Mouse (Mus musculus): Measurements from ENCODE around the gene Nipsnap3b. TPM values are rescaled to one million over a fixed set of nuclear protein-coding genes. Genes with fewer than 3 reads are reported as not detected.
A peak's percentile ranks its signal among the peaks of the same experiment; 100 is the strongest.

Nipsnap3b gene
- total RNA-seq, 2 experiments from 2014 or later = 15.5 to 17.7 TPM

- no peak for DNase-seq (ENCODE audit: low spot score in 2 of 2)
- Histone ChIP-seq H3K27ac (no peak overlapping the region), H3K4me3 (no peak overlapping the region)
- TF ChIP-seq CTCF (conservative IDR thresholded peaks at IDR 0.05) = no peak
Observed at GRCm38 (mm10) chr4:53024397-53024796, 12.7 kb downstream of the Nipsnap3b start.

GRCm38 (mm10) chr4:53027811-53028210 lies 16.1 kb downstream of the Nipsnap3b start:
- Histone ChIP-seq H3K4me3 (no peak overlapping the region), H3K27ac (no peak overlapping the region)
- no peak for DNase-seq (ENCODE audit: low spot score in 2 of 2)
- TF ChIP-seq CTCF (conservative IDR thresholded peaks at IDR 0.05) = no peak

GRCm38 (mm10) chr4:53030326-53030948 lies 18.8 kb downstream of the Nipsnap3b start:
- H3K27ac ChIP-seq = no peak overlapping the region
- peak; percentile 76 for TF ChIP-seq CTCF (conservative IDR thresholded peaks at IDR 0.05)
- peak; percentile 22 to 32 for DNase-seq (ENCODE audit: low spot score in 2 of 2)
- H3K4me3 ChIP-seq = no peak overlapping the region

- Histone ChIP-seq H3K27ac (no peak overlapping the region), H3K4me3 (no peak overlapping the region)
- no peak for TF ChIP-seq CTCF (conservative IDR thresholded peaks at IDR 0.05)
- DNase-seq (ENCODE audit: low spot score in 2 of 2) = peak; percentile 35 to 55
Observed at GRCm38 (mm10) chr4:53043819-53044218, 32.1 kb downstream of the Nipsnap3b start.

GRCm38 (mm10) chr4:53045807-53046206 lies 34.1 kb downstream of the Nipsnap3b start:
- H3K27ac ChIP-seq = no peak overlapping the region
- TF ChIP-seq CTCF (conservative IDR thresholded peaks at IDR 0.05) = no peak
- H3K4me3 ChIP-seq = no peak overlapping the region
- no peak for DNase-seq (ENCODE audit: low spot score in 2 of 2)

- no peak for TF ChIP-seq CTCF (conservative IDR thresholded peaks at IDR 0.05)
- Histone ChIP-seq H3K27ac (no peak overlapping the region), H3K4me3 (no peak overlapping the region)
- DNase-seq (ENCODE audit: low spot score in 2 of 2) = no peak
Observed at GRCm38 (mm10) chr4:53046238-53047022, 34.8 kb downstream of the Nipsnap3b start.

GRCm38 (mm10) chr4:53062301-53063008 lies 50.8 kb downstream of the Nipsnap3b start:
- DNase-seq (ENCODE audit: low spot score in 2 of 2) = no peak
- peak overlapping the region; percentile 12; the same call in 1 of the 2 replicates for H3K27ac ChIP-seq
- TF ChIP-seq CTCF (conservative IDR thresholded peaks at IDR 0.05) = no peak

More at GRCm38 (mm10) chr4:53062301-53063008, 50.8 kb downstream of the Nipsnap3b start:
- H3K4me3 ChIP-seq = no peak overlapping the region

Other genes starting within 250 kb of the Nipsnap3b start
- gene Olfr275, start 197.3 kb upstream of the Nipsnap3b start, total RNA-seq (2021) = not detected
- gene Olfr273, start 152.6 kb upstream of the Nipsnap3b start, total RNA-seq (2021) = not detected
- not detected for gene Olfr272, start 92.7 kb upstream of the Nipsnap3b start, total RNA-seq (2021)
- gene Olfr270, start 47.3 kb upstream of the Nipsnap3b start, total RNA-seq (2021) = not detected
- not detected for gene Nipsnap3a, start 22.6 kb upstream of the Nipsnap3b start, total RNA-seq (2021)
- 10 to 100 TPM; 20.7 to 22.3 TPM for gene Abca1, start 148.0 kb downstream of the Nipsnap3b start, total RNA-seq (2021)

Measured in layer of hippocampus, adult 2 months (tissue).